Mouse (Mus musculus) mammary gland, adult 2 months (tissue): ENCODE data around the gene Clca4b. TPM values are rescaled to one million over a fixed set of nuclear protein-coding genes. Genes with fewer than 3 reads are reported as not detected.

Source experiments
- polyA plus RNA-seq: library from polyadenylated mRNA; depleted of rRNA; stranded (reverse); fragments of >200 nt; gene quantifications from 2 replicates; pipeline ENCODE4 v1.2.3, GENCODE M21; 2012; ENCODE audit warnings: low replicate concordance; rRNA removed

Gene Clca4b
- polyA plus RNA-seq = not detected in 2 replicates

GRCm38 (mm10) chr3:144932335-144932734, at the start of gene Clca4b:
Clca4b (minus strand) TSS chr3:144932529.

GRCm38 (mm10) chr3:144974945-144975344, 42.6 kb upstream of the Clca4b start, which contains the start of gene Clca4a:
Clca4a (minus strand) TSS chr3:144975045.

Other genes starting within 250 kb of the Clca4b start
- 38.7 and 78.9 TPM in 2 replicates for gene Sh3glb1, start 212.2 kb downstream of the Clca4b start, polyA plus RNA-seq
- gene Clca3a1, start 171.6 kb downstream of the Clca4b start, polyA plus RNA-seq = 4.6 and 9.5 TPM in 2 replicates
- gene Clca3a2, start 113.0 kb downstream of the Clca4b start, polyA plus RNA-seq = 21.4 and 54.2 TPM in 2 replicates
- not detected in 2 replicates for gene Clca3b, start 83.2 kb downstream of the Clca4b start, polyA plus RNA-seq
- gene Clca4a, start 42.5 kb upstream of the Clca4b start, polyA plus RNA-seq = not detected in 2 replicates
- 0.14 and 0.16 TPM in 2 replicates for gene Clca1, start 100.2 kb upstream of the Clca4b start, polyA plus RNA-seq
- gene Clca2, start 166.9 kb upstream of the Clca4b start, polyA plus RNA-seq = 0.61 and 1.2 TPM in 2 replicates
- 1.9 and 4.8 TPM in 2 replicates for gene Odf2l, start 186.1 kb upstream of the Clca4b start, polyA plus RNA-seq